Mouse (Mus musculus) forebrain, embryonic 14.5 days (tissue): Measurements from ENCODE around the gene Sfn. TPM values are rescaled to one million over a fixed set of nuclear protein-coding genes. Genes with fewer than 3 reads are reported as not detected.

Source experiments
- ATAC-seq: fragments of 200-750 bp; cut with Nextera tagmentation; 2 replicates; pipeline ENCODE4 v1.8.0; 2017; ENCODE audit warnings: mild to moderate bottlenecking, moderate library complexity
- DNase-seq: peaks from one replicate; pipeline ENCODE4 v3.0.0-alpha.2; 2015; ENCODE audit warnings: low spot score
- H3K27ac ChIP-seq: fragments of 300-500 bp; sonication (generic); 2 replicates; pipeline ENCODE4 v1.5.1; 2014; ENCODE audit warnings: low read depth, mild to moderate bottlenecking, control low read depth, low read length, moderate library complexity
- H3K27me3 ChIP-seq: fragments of 300-500 bp; sonication (generic); replicated peaks from 2 replicates; pipeline ENCODE4 v1.6.1; 2014; ENCODE audit warnings: low read length, control low read depth, mixed read lengths; ENCODE audit not compliant: control insufficient read depth, insufficient read depth
- H3K36me3 ChIP-seq: fragments of 300-500 bp; sonication (generic); 2 replicates; pipeline ENCODE4 v1.6.1; 2014; ENCODE audit warnings: low read length, control low read depth; ENCODE audit not compliant: control insufficient read depth, insufficient read depth
- H3K4me1 ChIP-seq: fragments of 300-500 bp; sonication (generic); 2 replicates; pipeline ENCODE4 v1.6.1; 2014; ENCODE audit warnings: antibody characterized with exemption, low read length, control low read depth; ENCODE audit not compliant: control insufficient read depth, insufficient read depth
- H3K4me2 ChIP-seq: fragments of 300-500 bp; sonication (generic); 2 replicates; pipeline ENCODE4 v1.6.1; 2014; ENCODE audit warnings: mild to moderate bottlenecking, control low read depth, low read length
- H3K4me3 ChIP-seq: fragments of 300-500 bp; sonication (generic); 2 replicates; pipeline ENCODE4 v1.5.1; 2014; ENCODE audit warnings: low read depth, low read length, control low read depth
- H3K9ac ChIP-seq: fragments of 300-500 bp; sonication (generic); 2 replicates; pipeline ENCODE4 v1.6.1; 2014; ENCODE audit warnings: mild to moderate bottlenecking, low read length, control low read depth, moderate library complexity
- H3K9me3 ChIP-seq: fragments of 300-500 bp; sonication (generic); replicated peaks from 2 replicates; pipeline ENCODE4 v1.6.1; 2016; ENCODE audit warnings: low read length, control low read depth, mixed read lengths; ENCODE audit not compliant: control insufficient read depth
- WGBS: fragments of 180-500 bp; shearing (Covaris S2); extraction: QIAGEN DNeasy Blood & Tissue Kit; methylation state at CpG from one replicate; pipeline ENCODE4 v1.1.7; 2014; 5-methylcytosine and 5-hydroxymethylcytosine counted together
- polyA plus RNA-seq: library from polyadenylated mRNA; unstranded; fragments of >200 nt; fragmentation: Nextera tagmentation; extraction: Ambion mirVana; gene quantifications from 2 replicates; pipeline ENCODE4 v1.2.1, GENCODE M21; 2014

The Sfn gene
- polyA plus RNA-seq, 1 experiment from 2014 or later, result 0.84 TPM

DNA sequence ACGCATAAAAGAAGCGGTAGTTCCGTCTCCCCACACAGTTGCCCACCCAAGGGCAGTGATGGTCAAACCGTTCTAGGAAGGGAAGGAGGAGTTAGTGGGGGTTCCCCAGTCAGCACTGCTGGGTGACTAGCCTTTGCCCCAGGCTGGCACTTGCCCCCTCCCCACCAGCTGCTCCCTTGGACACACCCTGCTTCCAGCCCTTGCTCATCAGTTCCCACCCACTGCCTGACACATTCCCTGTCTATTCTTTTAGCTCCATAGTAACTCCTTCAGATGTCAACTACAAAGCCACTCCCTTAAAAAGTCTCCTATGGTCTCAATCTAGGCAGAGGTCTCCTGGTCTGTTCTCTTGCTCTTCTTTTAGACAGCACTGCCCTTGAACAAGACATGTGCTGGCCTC, 11.9 kb upstream of the Sfn start:
- H3K27ac ChIP-seq, result no peak overlapping the region
- peaks cover 24% of the 10 kb centered on the region for H3K36me3 ChIP-seq
- DNase-seq, result no peak

DNA sequence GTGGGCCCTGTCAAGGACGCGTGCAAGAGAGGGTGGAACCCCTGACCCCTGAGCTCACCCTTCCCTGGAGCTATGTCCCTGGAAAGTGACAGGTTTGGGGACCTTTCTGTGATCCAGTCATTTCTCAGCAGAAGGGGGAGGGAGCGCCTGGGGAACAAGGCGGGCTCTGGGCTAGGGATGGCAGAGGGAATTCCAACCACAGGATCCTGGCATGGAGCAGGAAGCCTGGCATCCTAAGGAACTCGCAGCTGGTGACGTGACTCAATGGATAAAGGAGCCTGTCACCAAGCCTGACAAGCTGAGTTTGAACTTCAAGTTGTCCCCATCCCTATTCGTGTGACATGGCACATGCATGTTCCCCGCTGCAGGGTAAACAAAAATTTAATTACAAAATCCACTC, 11.1 kb upstream of the Sfn start:
- 0 out of 2 replicates have a peak, but pooled peaks cover 3% of the 10 kb centered on the region for H3K9me3 ChIP-seq
- H3K36me3 ChIP-seq, result peaks cover 29% of the 10 kb centered on the region
- H3K27me3 ChIP-seq, result no peaks in the 10 kb centered on the region
- DNase-seq (no peak), ATAC-seq (no peak)
- H3K9ac ChIP-seq, result no peak overlapping the region
- H3K4me2 ChIP-seq, result no peak overlapping the region
- no peak overlapping the region for H3K27ac ChIP-seq
- no peaks in the 10 kb centered on the region for H3K4me1 ChIP-seq
- 92% methylated on average over 8 of the region's 8 CpGs for WGBS
- H3K4me3 ChIP-seq, result no peak overlapping the region

More for the DNA sequence above, 11.9 kb upstream of the Sfn start:
- no peak for ATAC-seq
- Histone ChIP-seq H3K27me3 (no peaks in the 10 kb centered on the region), H3K4me3 (no peak overlapping the region), H3K9me3 (0 out of 2 replicates have a peak, but pooled peaks cover 3% of the 10 kb centered on the region), H3K4me2 (no peak overlapping the region), H3K9ac (no peak overlapping the region), H3K4me1 (no peaks in the 10 kb centered on the region)
- 96% methylated on average over 4 of the region's 4 CpGs for WGBS

GRCm38 (mm10) chr4:133612416-133612815, 10.4 kb upstream of the Sfn start:
- DNase-seq (no peak), ATAC-seq (no peak)
- Histone ChIP-seq H3K36me3 (peaks cover 33% of the 10 kb centered on the region), H3K27ac (no peak overlapping the region), H3K4me3 (no peak overlapping the region), H3K9me3 (0 out of 2 replicates have a peak, but pooled peaks cover 3% of the 10 kb centered on the region), H3K4me1 (no peaks in the 10 kb centered on the region), H3K27me3 (no peaks in the 10 kb centered on the region), H3K4me2 (no peak overlapping the region), H3K9ac (no peak overlapping the region)
- WGBS, result 95% methylated on average over 7 of the region's 7 CpGs

DNA sequence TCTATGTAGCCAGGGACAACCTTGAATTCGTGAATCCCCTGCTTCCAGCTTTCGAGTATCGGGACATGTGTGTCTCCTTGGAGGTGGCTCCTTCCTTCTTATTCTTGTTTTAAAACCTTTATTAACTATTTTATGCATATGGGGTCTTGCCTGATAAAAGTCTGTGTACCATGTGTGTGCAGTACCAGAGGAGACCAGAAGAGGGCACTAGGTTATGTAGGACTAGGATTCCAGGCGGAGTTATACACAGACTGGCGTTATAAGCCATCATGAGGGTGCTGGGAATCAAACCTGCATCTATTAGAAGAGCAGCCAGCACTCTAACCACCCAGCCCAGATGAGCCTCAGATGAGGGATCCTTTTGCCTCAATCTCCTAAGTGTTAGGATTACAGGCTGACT, 9.8 kb upstream of the Sfn start:
- H3K27ac ChIP-seq, result no peak overlapping the region
- peaks cover 38% of the 10 kb centered on the region for H3K36me3 ChIP-seq
- H3K4me2 ChIP-seq, result no peak overlapping the region
- DNase-seq (no peak), ATAC-seq (no peak)
- WGBS, result 96% methylated on average over 5 of the region's 5 CpGs
- no peaks in the 10 kb centered on the region for H3K27me3 ChIP-seq
- H3K4me1 ChIP-seq, result no peaks in the 10 kb centered on the region
- H3K9ac ChIP-seq, result no peak overlapping the region
- H3K4me3 ChIP-seq, result no peak overlapping the region
- H3K9me3 ChIP-seq, result 0 out of 2 replicates have a peak, but pooled peaks cover 3% of the 10 kb centered on the region

- H3K27ac ChIP-seq, result no peak overlapping the region
- no peaks in the 10 kb centered on the region for H3K4me1 ChIP-seq
- H3K4me2 ChIP-seq, result no peak overlapping the region
- 0 out of 2 replicates have a peak, but pooled peaks cover 3% of the 10 kb centered on the region for H3K9me3 ChIP-seq
- ATAC-seq, result no peak
- H3K4me3 ChIP-seq, result no peak overlapping the region
- WGBS, result 24% methylated on average over 6 of the region's 6 CpGs
- no peaks in the 10 kb centered on the region for H3K27me3 ChIP-seq
- H3K36me3 ChIP-seq, result peaks cover 47% of the 10 kb centered on the region
- peak; percentile 75 for DNase-seq
- no peak overlapping the region for H3K9ac ChIP-seq
Measured at GRCm38 (mm10) chr4:133609719-133610118, 7.8 kb upstream of the Sfn start.

- no peak overlapping the region for H3K27ac ChIP-seq
- H3K4me3 ChIP-seq, result no peak overlapping the region
- H3K4me1 ChIP-seq, result no peaks in the 10 kb centered on the region
- DNase-seq, result no peak
- 0 out of 2 replicates have a peak, but pooled peaks cover 3% of the 10 kb centered on the region for H3K9me3 ChIP-seq
- peaks cover 6% of the 10 kb centered on the region for H3K27me3 ChIP-seq
- no peak for ATAC-seq
- H3K4me2 ChIP-seq, result no peak overlapping the region
- no peak overlapping the region for H3K9ac ChIP-seq
- WGBS, result 81% methylated on average over 10 of the region's 10 CpGs
- peaks cover 38% of the 10 kb centered on the region for H3K36me3 ChIP-seq
Measured at GRCm38 (mm10) chr4:133607284-133607683, 5.3 kb upstream of the Sfn start.

GRCm38 (mm10) chr4:133605330-133605729, 3.4 kb upstream of the Sfn start:
- DNase-seq, result no peak
- H3K4me1 ChIP-seq, result no peaks in the 10 kb centered on the region
- 68% methylated on average over 9 of the region's 9 CpGs for WGBS
- H3K4me2 ChIP-seq, result no peak overlapping the region
- peaks cover 32% of the 10 kb centered on the region for H3K36me3 ChIP-seq
- no peak overlapping the region for H3K27ac ChIP-seq
- ATAC-seq, result no peak
- H3K27me3 ChIP-seq, result peaks cover 17% of the 10 kb centered on the region
- no peak overlapping the region for H3K4me3 ChIP-seq
- no peaks in the 10 kb centered on the region for H3K9me3 ChIP-seq
- H3K9ac ChIP-seq, result no peak overlapping the region

GRCm38 (mm10) chr4:133604856-133605255, 2.9 kb upstream of the Sfn start:
- peaks cover 32% of the 10 kb centered on the region for H3K36me3 ChIP-seq
- ATAC-seq, result no peak
- 66% methylated on average over 6 of the region's 6 CpGs for WGBS
- DNase-seq, result no peak
- H3K9ac ChIP-seq, result no peak overlapping the region
- no peak overlapping the region for H3K27ac ChIP-seq
- no peak overlapping the region for H3K4me3 ChIP-seq
- no peak overlapping the region for H3K4me2 ChIP-seq
- no peaks in the 10 kb centered on the region for H3K9me3 ChIP-seq
- H3K27me3 ChIP-seq, result peaks cover 22% of the 10 kb centered on the region
- H3K4me1 ChIP-seq, result no peaks in the 10 kb centered on the region

GRCm38 (mm10) chr4:133604175-133604574, 2.2 kb upstream of the Sfn start:
- Histone ChIP-seq H3K27me3 (peaks cover 29% of the 10 kb centered on the region), H3K4me1 (no peaks in the 10 kb centered on the region), H3K36me3 (peaks cover 32% of the 10 kb centered on the region), H3K4me3 (no peak overlapping the region), H3K9ac (no peak overlapping the region), H3K27ac (no peak overlapping the region), H3K4me2 (no peak overlapping the region), H3K9me3 (no peaks in the 10 kb centered on the region)
- WGBS, result 85% methylated on average over 7 of the region's 7 CpGs
- ATAC-seq (no peak), DNase-seq (no peak)
